Mouse (Mus musculus) erythroblast, embryonic 14.5 days (primary cell): ENCODE measurements at regions not wholly inside any gene's neighbourhood (a gene's known extent, or its start where the extent isn't known, plus 50 kb on each side); places are given as distances from the start of the nearest gene placed in this dataset.

Experiments used
- H3K27me3 ChIP-seq: 2 replicates; pipeline ENCODE4 v1.6.1; 2012; ENCODE audit warnings: inconsistent platforms; ENCODE audit not compliant: control insufficient read depth
- H3K36me3 ChIP-seq: 2 replicates; pipeline ENCODE4 v1.6.1; 2012; ENCODE audit warnings: mild to moderate bottlenecking, inconsistent platforms; ENCODE audit not compliant: control insufficient read depth
- H3K4me1 ChIP-seq: 2 replicates; pipeline ENCODE4 v1.6.1; 2012; ENCODE audit warnings: inconsistent platforms; ENCODE audit not compliant: control insufficient read depth
- H3K4me3 ChIP-seq: replicated peaks from 2 replicates; pipeline ENCODE3; 2012; ENCODE audit warnings: moderate library complexity, mild to moderate bottlenecking, inconsistent platforms
- H3K9me3 ChIP-seq: 2 replicates; pipeline ENCODE4 v1.6.1; 2012; ENCODE audit warnings: low read length, inconsistent platforms, mixed read lengths; ENCODE audit not compliant: control insufficient read depth
- GATA1 ChIP-seq: IDR thresholded peaks from 2 replicates; pipeline ENCODE4 v1.6.1; 2012; ENCODE audit warnings: low read length, inconsistent platforms, mixed read lengths
- TAL1 ChIP-seq: IDR thresholded peaks from 3 replicates; pipeline ENCODE4 v1.6.1; 2012; ENCODE audit warnings: low read length, inconsistent platforms, mixed read lengths

- Histone ChIP-seq H3K27me3 (no peaks in the 10 kb centered on the region), H3K4me1 (no peaks in the 10 kb centered on the region), H3K36me3 (no peaks in the 10 kb centered on the region), H3K4me3 (no peak overlapping the region), H3K9me3 (no peaks in the 10 kb centered on the region)
- TF ChIP-seq GATA1 (no peak), TAL1 (no peak)
These were observed 132.1 kb upstream of the Grik3 start for GRCm38 (mm10) chr4:125358356-125358755.

GRCm38 (mm10) chr4:125356441-125356840 lies 134.1 kb upstream of the Grik3 start:
- H3K9me3 ChIP-seq = no peaks in the 10 kb centered on the region
- H3K4me3 ChIP-seq = no peak overlapping the region
- TF ChIP-seq TAL1 = no peak
- no peak for TF ChIP-seq GATA1
- no peaks in the 10 kb centered on the region for H3K36me3 ChIP-seq
- H3K27me3 ChIP-seq = no peaks in the 10 kb centered on the region
- no peaks in the 10 kb centered on the region for H3K4me1 ChIP-seq

GRCm38 (mm10) chr4:125354742-125355141 lies 135.8 kb upstream of the Grik3 start:
- no peak for TF ChIP-seq GATA1
- TF ChIP-seq TAL1 = no peak
- Histone ChIP-seq H3K36me3 (no peaks in the 10 kb centered on the region), H3K9me3 (no peaks in the 10 kb centered on the region), H3K27me3 (no peaks in the 10 kb centered on the region), H3K4me3 (no peak overlapping the region), H3K4me1 (no peaks in the 10 kb centered on the region)

- no peak overlapping the region for H3K4me3 ChIP-seq
- TF ChIP-seq GATA1 = no peak
- TF ChIP-seq TAL1 = no peak
- H3K27me3 ChIP-seq = no peaks in the 10 kb centered on the region
- H3K9me3 ChIP-seq = no peaks in the 10 kb centered on the region; the same call in 1 of the 2 replicates
- H3K36me3 ChIP-seq = no peaks in the 10 kb centered on the region
- H3K4me1 ChIP-seq = no peaks in the 10 kb centered on the region
These were observed 140.4 kb upstream of the Grik3 start for GRCm38 (mm10) chr4:125350056-125350455.

- Histone ChIP-seq H3K36me3 (no peaks in the 10 kb centered on the region), H3K27me3 (no peaks in the 10 kb centered on the region), H3K4me1 (no peaks in the 10 kb centered on the region), H3K4me3 (no peak overlapping the region), H3K9me3 (no peaks in the 10 kb centered on the region)
- TF ChIP-seq GATA1 = no peak
- no peak for TF ChIP-seq TAL1
These were observed 151.4 kb upstream of the Grik3 start for GRCm38 (mm10) chr4:125339056-125339455.

GRCm38 (mm10) chr4:125328806-125329205 lies 161.7 kb upstream of the Grik3 start:
- H3K4me3 ChIP-seq = no peak overlapping the region
- no peaks in the 10 kb centered on the region for H3K36me3 ChIP-seq
- no peaks in the 10 kb centered on the region for H3K4me1 ChIP-seq
- H3K9me3 ChIP-seq = no peaks in the 10 kb centered on the region
- TF ChIP-seq GATA1 (no peak), TAL1 (no peak)
- H3K27me3 ChIP-seq = no peaks in the 10 kb centered on the region

GRCm38 (mm10) chr4:125324495-125324894 lies 166.0 kb upstream of the Grik3 start:
- H3K4me3 ChIP-seq = no peak overlapping the region
- H3K9me3 ChIP-seq = no peaks in the 10 kb centered on the region
- no peaks in the 10 kb centered on the region for H3K36me3 ChIP-seq
- no peaks in the 10 kb centered on the region for H3K27me3 ChIP-seq
- TF ChIP-seq TAL1 = no peak
- no peak for TF ChIP-seq GATA1
- no peaks in the 10 kb centered on the region for H3K4me1 ChIP-seq

GRCm38 (mm10) chr4:125319343-125319742 lies 171.2 kb upstream of the Grik3 start:
- no peaks in the 10 kb centered on the region for H3K4me1 ChIP-seq
- no peaks in the 10 kb centered on the region for H3K36me3 ChIP-seq
- H3K27me3 ChIP-seq = no peaks in the 10 kb centered on the region
- H3K9me3 ChIP-seq = no peaks in the 10 kb centered on the region
- no peak overlapping the region for H3K4me3 ChIP-seq
- TF ChIP-seq TAL1 (no peak), GATA1 (no peak)

GRCm38 (mm10) chr4:125318293-125318692 lies 172.2 kb upstream of the Grik3 start:
- Histone ChIP-seq H3K4me3 (no peak overlapping the region), H3K27me3 (no peaks in the 10 kb centered on the region)

GRCm38 (mm10) chr4:125316876-125317275 lies 173.6 kb upstream of the Grik3 start:
- Histone ChIP-seq H3K9me3 (no peaks in the 10 kb centered on the region), H3K4me3 (no peak overlapping the region), H3K27me3 (no peaks in the 10 kb centered on the region), H3K4me1 (no peaks in the 10 kb centered on the region), H3K36me3 (no peaks in the 10 kb centered on the region)
- no peak for TF ChIP-seq TAL1
- no peak for TF ChIP-seq GATA1

More at GRCm38 (mm10) chr4:125318293-125318692, 172.2 kb upstream of the Grik3 start:
- Histone ChIP-seq H3K9me3 (no peaks in the 10 kb centered on the region), H3K4me1 (no peaks in the 10 kb centered on the region), H3K36me3 (no peaks in the 10 kb centered on the region)
- TF ChIP-seq TAL1 (no peak), GATA1 (no peak)
